Mouse (Mus musculus) layer of hippocampus, adult 9-10 months (tissue): ENCODE results near the gene 1700007K13Rik.
A peak's percentile ranks its signal among the peaks of the same experiment; 100 is the strongest.
"Not testable (repeated sequence)": the region's sequence is repeated elsewhere in the genome, so short reads cannot be mapped to it uniquely, and the experiment has no call there.

ENCODE experiments used
- DNase-seq: peaks from one replicate; pipeline ENCODE4 v3.0.0; 2022; ENCODE audit warnings: low spot score

1700007K13Rik gene

DNA sequence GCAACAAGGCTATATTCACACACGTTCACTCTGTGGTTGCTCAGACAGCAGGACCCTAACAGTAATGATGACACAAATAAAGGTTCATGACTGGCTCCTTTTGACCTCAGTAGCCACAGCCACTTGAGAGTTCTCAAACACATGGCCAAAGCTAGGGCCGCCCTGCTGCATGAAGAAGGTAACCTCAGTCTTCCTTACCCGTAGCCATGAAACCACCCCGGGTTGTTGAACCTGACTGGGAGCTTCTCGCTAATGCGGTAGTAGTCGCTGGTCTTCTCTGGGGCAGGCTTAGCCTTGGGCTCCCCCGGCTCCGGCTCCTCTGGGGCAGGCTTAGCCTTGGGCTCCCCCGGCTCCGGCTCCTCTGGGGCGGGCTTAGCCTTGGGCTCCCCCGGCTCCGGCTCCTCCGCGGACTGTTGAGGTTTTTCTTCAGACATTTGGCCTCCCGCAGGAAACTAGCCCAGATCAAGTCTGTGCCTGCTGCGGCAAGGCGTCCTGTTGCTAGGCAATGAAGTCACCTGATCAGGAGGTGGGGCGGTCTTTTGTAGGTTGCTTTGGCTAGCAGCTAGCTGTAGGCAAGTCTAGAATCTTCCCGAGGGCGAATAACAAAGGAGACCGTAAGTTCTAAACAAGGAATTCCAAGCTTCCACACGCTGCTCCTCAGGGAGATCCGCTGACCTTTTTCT is at the start of gene 1700007K13Rik:
1700007K13Rik (minus strand) TSS at position 497 of the 683 bp plus-strand sequence.
- peak; percentile 37 for DNase-seq

DNA sequence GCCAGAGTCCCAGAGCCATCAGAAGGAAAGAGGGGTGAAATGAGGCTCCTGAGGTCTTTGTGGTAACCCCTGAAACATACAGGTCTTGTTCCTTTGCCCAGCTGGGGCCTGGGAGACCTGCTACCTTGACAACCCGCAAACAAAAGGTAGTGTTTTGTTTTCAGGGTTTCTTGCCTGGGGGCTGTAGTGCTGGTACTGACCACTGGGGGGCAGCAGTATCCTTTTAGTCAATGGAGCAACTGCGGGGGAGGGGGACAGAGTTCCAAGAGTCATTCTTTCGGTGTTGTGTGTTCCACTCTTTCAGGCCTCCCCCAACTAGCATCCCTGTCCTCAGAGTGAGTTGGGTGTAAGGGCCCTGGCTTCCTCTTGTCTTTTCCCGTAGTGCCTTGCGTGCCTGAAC is 48.4 kb upstream of the 1700007K13Rik start:
- no peak for DNase-seq

DNA sequence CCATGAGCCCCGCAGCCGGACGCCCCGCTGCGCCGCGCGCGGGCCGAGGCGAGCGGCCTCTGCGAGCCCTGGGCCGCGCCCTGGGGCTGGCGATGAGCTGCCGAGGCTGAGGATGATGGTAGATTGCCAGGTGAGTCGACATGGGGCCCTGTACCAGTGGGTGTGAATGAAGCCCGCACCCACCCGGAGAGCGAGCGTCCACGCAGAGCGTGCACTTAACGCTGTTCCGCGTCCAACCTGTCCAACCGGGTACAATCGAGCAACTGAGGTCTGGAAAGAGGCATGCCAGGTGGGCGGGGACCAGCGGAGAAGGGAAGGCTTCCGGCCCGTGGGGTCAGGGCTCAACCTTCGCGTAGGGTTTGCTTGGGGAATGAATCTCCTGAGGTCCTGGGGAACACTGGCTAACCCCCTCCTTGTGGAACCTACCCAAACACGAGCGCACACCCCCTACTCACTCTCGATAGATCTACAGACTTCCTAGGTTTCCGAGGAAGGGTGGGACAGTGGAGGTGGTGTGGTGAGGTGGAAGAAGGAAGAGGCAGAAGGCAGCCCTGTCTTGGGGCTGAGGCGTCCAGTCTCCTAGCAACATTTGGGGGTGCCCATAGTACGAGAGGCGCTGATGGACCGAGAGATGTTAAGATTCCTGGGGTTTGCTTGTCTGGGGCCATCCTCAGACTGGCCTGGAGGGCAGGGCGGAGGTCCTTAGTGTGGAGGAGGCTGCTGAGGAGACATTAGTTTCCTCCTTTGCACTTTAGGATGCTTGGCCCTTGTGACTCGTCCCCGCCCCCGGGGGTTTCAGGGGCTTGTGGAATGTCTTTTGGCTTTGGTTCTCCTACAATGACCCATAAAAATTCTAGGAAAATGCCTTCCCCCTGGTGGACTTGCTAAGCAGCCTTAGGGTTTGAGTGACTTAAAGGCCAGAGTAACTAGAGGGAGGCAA is 47.6 kb upstream of the 1700007K13Rik start:
- DNase-seq = no peak

DNA sequence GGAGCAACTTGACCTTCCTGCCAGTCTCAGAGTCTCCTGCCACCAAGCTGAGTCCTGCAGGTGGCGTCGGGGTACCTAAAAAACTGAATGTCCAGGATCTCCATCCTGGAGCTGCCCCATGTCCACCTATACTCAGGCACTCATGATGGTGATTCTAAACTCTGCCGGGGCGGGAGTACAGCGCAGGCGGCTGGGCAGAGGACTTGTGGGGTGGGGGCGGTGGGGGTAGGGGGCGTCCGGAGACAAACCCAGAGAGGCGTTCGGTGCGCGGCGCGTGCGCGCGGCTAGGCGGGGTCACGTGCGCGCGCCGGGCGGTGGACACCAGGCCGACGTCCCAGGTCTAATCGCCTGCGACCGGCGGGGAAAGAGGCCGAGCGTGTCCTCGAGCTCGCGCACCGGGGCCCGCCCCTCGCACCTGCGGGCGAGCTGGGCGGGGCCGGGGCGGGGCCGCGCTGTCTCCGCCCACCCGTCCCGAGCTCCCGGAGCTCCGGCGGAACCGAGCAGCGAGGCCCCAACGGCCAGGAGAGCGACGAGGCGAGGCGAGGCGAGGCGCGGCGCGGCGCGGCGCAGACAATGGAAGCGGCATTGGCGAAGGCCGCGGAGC is 46.8 kb upstream of the 1700007K13Rik start, which contains the start of gene Ralgds:
Ralgds (plus strand) TSS at position 328 of the 604 bp plus-strand sequence.
- no peak for DNase-seq

- not testable (repeated sequence) for DNase-seq
These were observed 45.5 kb upstream of the 1700007K13Rik start for GRCm38 (mm10) chr2:28511600-28511999.

- no peak for DNase-seq
These were observed 40.2 kb upstream of the 1700007K13Rik start for GRCm38 (mm10) chr2:28506291-28506690.

DNA sequence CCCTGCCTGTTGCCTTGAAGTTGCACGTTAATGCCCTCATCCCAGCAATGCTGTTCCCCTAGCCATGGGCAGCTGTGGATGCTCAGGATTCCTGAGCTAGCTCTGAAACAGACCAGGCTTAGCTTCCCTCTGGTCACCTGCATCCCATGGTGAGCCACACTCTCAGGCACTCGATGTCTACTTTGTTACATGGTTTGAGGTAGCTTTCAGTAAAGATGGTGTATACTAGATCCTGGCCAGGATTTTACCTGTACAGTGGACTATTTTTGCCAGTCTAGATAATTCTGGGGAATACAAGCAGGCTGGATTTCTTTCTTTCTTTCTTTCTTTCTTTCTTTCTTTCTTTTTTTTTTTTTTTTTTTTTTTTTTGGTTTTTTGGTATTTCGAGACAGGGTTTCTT is 39.7 kb upstream of the 1700007K13Rik start, which contains the start of gene Gm10134:
Gm10134 (plus strand) TSS at position 301 of the 400 bp plus-strand sequence.
- DNase-seq = no peak

- DNase-seq = no peak
These were observed 38.5 kb upstream of the 1700007K13Rik start for GRCm38 (mm10) chr2:28504676-28505075.

DNA sequence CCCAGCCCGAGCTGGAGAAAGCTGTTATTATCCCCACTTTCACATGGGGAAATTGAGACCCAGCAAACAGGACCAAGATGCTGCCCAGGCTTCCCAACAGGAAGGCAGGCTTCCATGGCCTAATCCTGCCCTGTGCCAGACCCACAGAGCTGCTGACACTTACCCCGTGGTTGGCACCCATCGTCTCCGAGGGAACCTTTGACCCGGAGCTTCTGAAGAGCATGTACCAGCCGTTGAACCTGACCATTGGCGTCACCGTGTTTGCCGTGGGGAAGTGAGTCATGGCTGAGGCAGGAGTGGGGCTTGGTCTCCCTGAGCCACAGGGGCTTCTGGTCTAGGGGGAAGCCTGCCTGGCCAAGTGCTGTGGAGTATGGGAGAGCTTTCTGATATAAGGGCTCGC is 36.9 kb upstream of the 1700007K13Rik start:
- DNase-seq = no peak

GRCm38 (mm10) chr2:28498431-28498830 is 32.3 kb upstream of the 1700007K13Rik start:
- no peak for DNase-seq

DNA sequence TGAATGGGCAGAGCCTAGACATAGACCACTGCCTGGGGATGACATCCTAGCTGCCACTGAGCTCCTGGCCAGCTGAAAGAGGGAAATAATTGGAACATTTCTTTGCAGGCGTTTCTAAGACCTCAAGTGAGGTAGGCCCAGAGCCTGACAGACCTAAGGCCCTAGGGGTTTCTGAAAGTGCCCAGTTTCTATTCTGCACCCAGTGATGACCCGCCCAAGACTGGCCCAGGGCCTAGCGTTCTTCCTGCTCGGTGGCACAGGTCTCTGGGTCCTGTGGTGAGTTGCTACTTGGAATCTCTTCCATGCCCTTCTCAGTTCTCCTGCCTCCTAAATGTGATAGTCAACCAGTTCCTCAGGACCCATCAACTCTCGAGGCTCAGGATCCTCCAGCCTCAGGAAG is 31.4 kb upstream of the 1700007K13Rik start:
- DNase-seq = no peak

GRCm38 (mm10) chr2:28496671-28497070 is 30.5 kb upstream of the 1700007K13Rik start, which contains the start of gene Gbgt1:
Gene Gbgt1, plus strand, starts transcription at chr2:28496891.
- no peak for DNase-seq

- no peak for DNase-seq
These were observed 29.9 kb upstream of the 1700007K13Rik start for GRCm38 (mm10) chr2:28495801-28496595.

GRCm38 (mm10) chr2:28495207-28495756 is 29.1 kb upstream of the 1700007K13Rik start:
- no peak for DNase-seq

DNA sequence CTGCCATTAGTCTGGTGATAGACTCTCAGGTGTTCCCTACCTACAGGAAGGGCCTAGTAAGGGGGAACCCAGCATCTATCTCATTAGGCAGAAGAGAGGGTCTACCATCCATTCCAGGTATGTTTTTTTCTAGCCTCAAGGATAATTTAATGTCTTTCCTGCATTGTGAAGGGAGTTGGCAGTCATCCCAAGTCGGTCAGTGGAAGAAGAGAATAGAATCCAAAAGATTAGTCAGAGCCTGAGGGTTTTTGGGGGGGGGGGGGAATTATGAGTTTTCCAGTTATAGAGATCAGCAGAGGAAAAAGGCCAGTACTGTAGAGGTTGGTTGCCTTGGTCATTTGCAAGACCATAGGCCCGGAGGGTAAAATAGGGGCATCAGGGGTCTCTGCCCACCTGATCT is 28.4 kb upstream of the 1700007K13Rik start:
- no peak for DNase-seq

GRCm38 (mm10) chr2:28483861-28484260 is 17.7 kb upstream of the 1700007K13Rik start:
- no peak for DNase-seq

- no peak for DNase-seq
These were observed 13.4 kb upstream of the 1700007K13Rik start for GRCm38 (mm10) chr2:28479208-28480204.

DNA sequence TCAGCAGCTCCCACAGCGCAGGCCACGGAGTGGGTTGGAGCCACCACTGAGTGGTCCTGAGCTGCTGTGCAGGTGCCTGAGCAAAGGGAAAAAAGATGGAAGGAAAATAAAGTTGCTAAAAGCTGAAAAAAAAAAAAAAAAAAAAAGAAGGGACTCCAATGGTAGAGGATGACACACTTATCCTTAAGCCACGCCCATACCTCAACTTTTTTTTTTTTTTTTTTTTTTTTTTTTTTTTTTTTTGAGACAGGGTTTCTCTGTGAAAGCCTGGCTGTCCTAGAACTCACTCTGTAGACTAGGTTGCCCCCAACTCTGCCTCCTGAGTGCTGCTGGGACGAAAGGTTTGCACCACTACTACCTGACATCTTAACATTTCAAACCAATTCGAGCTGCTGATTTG is 11.9 kb upstream of the 1700007K13Rik start:
- not testable (repeated sequence) for DNase-seq

DNA sequence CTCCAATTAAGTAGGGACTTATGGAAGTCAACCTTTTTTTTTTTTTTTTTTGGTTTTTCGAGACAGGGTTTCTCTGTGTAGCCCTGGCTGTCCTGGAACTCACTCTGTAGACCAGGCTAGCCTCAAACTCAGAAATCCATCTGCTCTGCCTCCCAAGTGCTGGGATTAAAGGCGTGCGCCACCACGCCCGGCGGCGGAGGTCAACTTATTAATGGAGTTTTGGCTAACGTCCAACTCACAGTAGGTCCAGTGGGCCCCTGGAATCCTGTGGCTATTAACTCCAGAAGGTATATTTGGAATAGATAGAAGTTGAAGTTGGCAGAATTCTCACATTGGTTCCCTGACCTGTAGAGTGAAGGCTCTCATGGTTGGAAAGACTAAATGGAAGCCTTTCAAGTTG is 5.9 kb upstream of the 1700007K13Rik start:
- not testable (repeated sequence) for DNase-seq

- no peak for DNase-seq
These were observed 4.5 kb upstream of the 1700007K13Rik start for GRCm38 (mm10) chr2:28470591-28470990.
